Mouse (Mus musculus): ENCODE measurements at regions not wholly inside any gene's neighbourhood (a gene's known extent, or its start where the extent isn't known, plus 50 kb on each side); places are given as distances from the start of the nearest gene placed in this dataset.

DNA sequence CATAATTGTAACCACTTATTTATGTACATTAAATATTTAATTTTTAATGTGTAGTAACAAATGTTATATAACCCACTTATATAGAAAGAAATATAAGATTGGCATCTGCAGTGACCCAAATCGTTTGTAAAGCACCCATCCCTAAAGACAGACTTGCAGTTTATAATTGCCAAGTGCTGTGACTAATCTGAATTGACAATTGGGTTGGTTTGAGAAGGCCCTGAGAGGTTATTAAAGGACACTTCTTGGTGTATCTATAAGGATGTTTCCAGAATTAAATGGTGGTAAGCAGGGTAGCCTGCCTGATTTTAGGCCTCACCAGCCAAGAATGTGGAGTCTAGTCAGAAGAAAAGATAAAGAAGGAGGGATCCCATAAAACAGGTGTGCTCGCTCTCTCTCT is 133.3 kb upstream of the Slc13a1 start:
- TF ChIP-seq CTCF (IDR thresholded peaks at IDR 0.05; ENCODE audit: extremely low read depth, insufficient read depth, low read length) = no peak
- no peak for TF ChIP-seq POLR2A (IDR thresholded peaks at IDR 0.05; ENCODE audit: extremely low read depth, insufficient read depth, low read length)
